Comparison of ENCODE assay signal across 14 mouse cellular contexts in genomic region chr13:10354885-10355575, GRCm38 (mm10). TPM values are rescaled to one million over a fixed set of nuclear protein-coding genes. Genes with fewer than 3 reads are reported as not detected.
DNase-seq lines count a peak whose midpoint lies in the region.
"Had no signal": no experiment of that assay in that cellular context is flagged by ENCODE, and none has a peak within 500 bp of the region (broad histone marks: within the 10 kb centered on the region; RNA-seq: fewer than 3 reads in every experiment).

No protein-coding gene starts in this region.

- DNase-seq in adrenal gland, adult 2 months = peak; percentile 26
- DNase-seq in adrenal gland, adult 18-20 months (ENCODE audit: low spot score in 2 of 2) = no peak
- DNase-seq in heart, adult 9 months (ENCODE audit: low spot score in 2 of 2) = peak; percentile 11 to 12
- no peak for DNase-seq in heart, postnatal 36 days
- DNase-seq in kidney, adult 9 months = peak; percentile 55
- no peak for DNase-seq in kidney, postnatal 10 days
- peak; percentile 17 to 33 for DNase-seq in kidney, postnatal 36 days
- DNase-seq: cerebellum, adult 11-12 months; cerebellum, adult 9-10 months; cerebellum, postnatal 25 days; gastrocnemius, postnatal 36 days; heart, postnatal 14 days had no signal

- intact Hi-C loops in heart, postnatal 36 days (cut with DNase I) = no loop called here

RNA-seq across cellular contexts. Expression of gene Chrm3, which starts 5.6 kb away (rescaled TPM):
- 1 to 10 TPM; 4.2 to 4.5 TPM for total RNA-seq in adrenal gland, adult 2 months (2021)
- 1.3 and 3.0 TPM in 2 replicates for polyA plus RNA-seq in adrenal gland, adult 2 months (2012; rRNA removed)
- 1 to 10 TPM; 2.4 to 2.9 TPM for total RNA-seq in adrenal gland, adult 18-20 months (2021)
- total RNA-seq in heart, postnatal 36 days (2021) = 1 to 10 TPM in 1 of 2 experiments, under 1 TPM in 1; 0.68 to 1.6 TPM
- total RNA-seq: MEL had no signal
- polyA plus RNA-seq: C2C12 had no signal

Comparison
In these comparisons a context has a peak if more than half of its experiments do, and no peak if none do; other contexts are left out.
1. DNase-seq: peak in adrenal gland, adult 2 months (single experiment), heart, adult 9 months (2 of 2), kidney, adult 9 months (single experiment) and kidney, postnatal 36 days (2 of 2); none in adrenal gland, adult 18-20 months (0 of 2), heart, postnatal 36 days (0 of 2) and kidney, postnatal 10 days (single experiment).